Mouse (Mus musculus): ENCODE measurements at regions not wholly inside any gene's neighbourhood (a gene's known extent, or its start where the extent isn't known, plus 50 kb on each side); places are given as distances from the start of the nearest gene placed in this dataset.

- Histone ChIP-seq H3K27ac (no peak overlapping the region), H3K9ac (replicated peaks; ENCODE audit: low read length) (no peak overlapping the region), H3K36me3 (ENCODE audit: insufficient read depth, low read length) (no peaks in the 10 kb centered on the region), H3K4me2 (ENCODE audit: low read depth, low read length) (no peak overlapping the region), H3K9me3 (ENCODE audit: low read length) (no peaks in the 10 kb centered on the region), H3K4me3 (ENCODE audit: low read length) (no peak overlapping the region), H3K27me3 (ENCODE audit: insufficient read depth, low read length) (no peaks in the 10 kb centered on the region), H3K4me1 (ENCODE audit: insufficient read depth, low read length) (no peaks in the 10 kb centered on the region)
- ATAC-seq (no peak), DNase-seq (ENCODE audit: low spot score) (no peak)
- TF ChIP-seq CTCF (IDR thresholded peaks at IDR 0.05; ENCODE audit: low read depth): no peak
- WGBS: 84% methylated on average over 2 of the region's 2 CpGs
Measured at GRCm38 (mm10) chr5:50126594-50126993, 67.8 kb upstream of the Adgra3 start.

GRCm38 (mm10) chr5:50126177-50126576 is 67.4 kb upstream of the Adgra3 start:
- ATAC-seq (no peak), DNase-seq (ENCODE audit: low spot score) (no peak)
- no peak overlapping the region for H3K9ac ChIP-seq (replicated peaks; ENCODE audit: low read length)
- no peak overlapping the region for H3K27ac ChIP-seq
- H3K4me1 ChIP-seq (ENCODE audit: insufficient read depth, low read length): no peaks in the 10 kb centered on the region
- no peak overlapping the region for H3K4me2 ChIP-seq (ENCODE audit: low read depth, low read length)
- no peaks in the 10 kb centered on the region for H3K27me3 ChIP-seq (ENCODE audit: insufficient read depth, low read length)
- no peak for TF ChIP-seq CTCF (IDR thresholded peaks at IDR 0.05; ENCODE audit: low read depth)
- no peak overlapping the region for H3K4me3 ChIP-seq (ENCODE audit: low read length)
- H3K36me3 ChIP-seq (ENCODE audit: insufficient read depth, low read length): no peaks in the 10 kb centered on the region
- H3K9me3 ChIP-seq (ENCODE audit: low read length): no peaks in the 10 kb centered on the region

GRCm38 (mm10) chr5:50125676-50126075 is 66.9 kb upstream of the Adgra3 start:
- ATAC-seq (no peak), DNase-seq (ENCODE audit: low spot score) (no peak)
- WGBS: 75% methylated on average over 2 of the region's 2 CpGs
- Histone ChIP-seq H3K27me3 (ENCODE audit: insufficient read depth, low read length) (no peaks in the 10 kb centered on the region), H3K4me1 (ENCODE audit: insufficient read depth, low read length) (no peaks in the 10 kb centered on the region), H3K36me3 (ENCODE audit: insufficient read depth, low read length) (no peaks in the 10 kb centered on the region), H3K9me3 (ENCODE audit: low read length) (no peaks in the 10 kb centered on the region), H3K9ac (replicated peaks; ENCODE audit: low read length) (no peak overlapping the region), H3K27ac (no peak overlapping the region), H3K4me2 (ENCODE audit: low read depth, low read length) (no peak overlapping the region), H3K4me3 (ENCODE audit: low read length) (no peak overlapping the region)
- TF ChIP-seq CTCF (IDR thresholded peaks at IDR 0.05; ENCODE audit: low read depth): no peak

GRCm38 (mm10) chr5:50122829-50123241 is 64.0 kb upstream of the Adgra3 start:
- no peak overlapping the region for H3K4me2 ChIP-seq (ENCODE audit: low read depth, low read length)
- H3K4me1 ChIP-seq (ENCODE audit: insufficient read depth, low read length): no peaks in the 10 kb centered on the region
- H3K27ac ChIP-seq: no peak overlapping the region
- H3K27me3 ChIP-seq (ENCODE audit: insufficient read depth, low read length): no peaks in the 10 kb centered on the region
- no peak for ATAC-seq
- TF ChIP-seq CTCF (IDR thresholded peaks at IDR 0.05; ENCODE audit: low read depth): no peak
- H3K4me3 ChIP-seq (ENCODE audit: low read length): no peak overlapping the region
- no peaks in the 10 kb centered on the region for H3K36me3 ChIP-seq (ENCODE audit: insufficient read depth, low read length)
- 33% methylated on average over 1 of the region's 1 CpGs for WGBS
- no peak overlapping the region for H3K9ac ChIP-seq (replicated peaks; ENCODE audit: low read length)
- no peak for DNase-seq (ENCODE audit: low spot score)
- H3K9me3 ChIP-seq (ENCODE audit: low read length): no peaks in the 10 kb centered on the region

- no peak overlapping the region for H3K9ac ChIP-seq (replicated peaks; ENCODE audit: low read length)
- no peak overlapping the region for H3K4me2 ChIP-seq (ENCODE audit: low read depth, low read length)
- H3K27ac ChIP-seq: no peak overlapping the region
- ATAC-seq (no peak), DNase-seq (ENCODE audit: low spot score) (no peak)
- H3K27me3 ChIP-seq (ENCODE audit: insufficient read depth, low read length): no peaks in the 10 kb centered on the region
- 72% methylated on average over 1 of the region's 1 CpGs for WGBS
- no peaks in the 10 kb centered on the region for H3K9me3 ChIP-seq (ENCODE audit: low read length)
- no peak for TF ChIP-seq CTCF (IDR thresholded peaks at IDR 0.05; ENCODE audit: low read depth)
- no peaks in the 10 kb centered on the region for H3K4me1 ChIP-seq (ENCODE audit: insufficient read depth, low read length)
- no peak overlapping the region for H3K4me3 ChIP-seq (ENCODE audit: low read length)
- no peaks in the 10 kb centered on the region for H3K36me3 ChIP-seq (ENCODE audit: insufficient read depth, low read length)
Measured at GRCm38 (mm10) chr5:50119860-50120259, 61.1 kb upstream of the Adgra3 start.

Small RNA genes in the stretch of these regions (microRNA-seq; reads per million reads assigned to microRNA genes)
- gene Mir8117: 0 reads per million in 2 experiments

All from hindbrain, postnatal 0 days (tissue).